Mouse (Mus musculus) CH12.LX (cell line): Measurements from ENCODE around the gene Rhox11.

Source experiments
- EP300 ChIP-seq: IDR thresholded peaks from 2 replicates; pipeline ENCODE4 v1.6.1; 2011; ENCODE audit warnings: low read length, improper control_type of control experiment
- IRF4 ChIP-seq: IDR thresholded peaks from 2 replicates; pipeline ENCODE4 v1.6.1; 2014; ENCODE audit warnings: low read depth, mild to moderate bottlenecking, inconsistent platforms, low read length, improper control_type of control experiment
- JUND ChIP-seq: conservative IDR thresholded peaks from 2 replicates; pipeline ENCODE4 v1.6.1; 2011; ENCODE audit warnings: low read depth, low read length, improper control_type of control experiment
- POLR2A ChIP-seq: IDR thresholded peaks from 2 replicates; pipeline ENCODE4 v1.6.1; 2011; ENCODE audit warnings: low read depth, mild to moderate bottlenecking, improper control_type of control experiment, low read length
- ZC3H11A ChIP-seq: IDR thresholded peaks from 2 replicates; pipeline ENCODE4 v1.6.1; 2012; ENCODE audit warnings: low read depth, mild to moderate bottlenecking, inconsistent platforms, low read length, improper control_type of control experiment

GRCm38 (mm10) chrX:38085041-38085440, at the start of gene Rhox11:
- no peak for TF ChIP-seq IRF4
- no peak for TF ChIP-seq ZC3H11A
- TF ChIP-seq EP300 = no peak
- no peak for TF ChIP-seq POLR2A
- TF ChIP-seq JUND = no peak
